ENCODE assay signal across 18 mouse cellular contexts in genomic region chr19:55145136-55145535, GRCm38 (mm10). TPM values are rescaled to one million over a fixed set of nuclear protein-coding genes. Genes with fewer than 3 reads are reported as not detected.
DNase-seq lines count a peak whose midpoint lies in the region; ATAC-seq lines count a peak whose summit lies in the region.
"Had no signal": no experiment of that assay in that cellular context is flagged by ENCODE, and none has a peak within 500 bp of the region (broad histone marks: within the 10 kb centered on the region; RNA-seq: fewer than 3 reads in every experiment).

No protein-coding gene starts in this region.

- H3K4me2 ChIP-seq in kidney, embryonic 15.5 days: no peak overlapping the region
- H3K4me2 ChIP-seq in liver, embryonic 13.5 days: no peak overlapping the region
- H3K4me2 ChIP-seq: stomach, embryonic 15.5 days had no signal

- ATAC-seq in kidney, embryonic 15.5 days (replicated peaks; ENCODE audit: low FRiP score): no peak
- 0 out of 2 replicates have a peak, but pooled peaks have one; percentile 7 for ATAC-seq in liver, embryonic 13.5 days (ENCODE audit: low read depth)
- ATAC-seq: Patski had no signal

- peak; percentile 77 for DNase-seq in kidney, adult 11 months
- DNase-seq in embryonic facial prominence, embryonic 10.5 days (ENCODE audit: low spot score): no peak
- peak; percentile 40 for DNase-seq in kidney, adult 18-20 months
- no peak for DNase-seq in liver, embryonic 13.5 days
- DNase-seq in frontal cortex, postnatal 14 days (ENCODE audit: low spot score in 2 of 2): no peak
- no peak for DNase-seq in left cerebral cortex, adult 11 months (ENCODE audit: low spot score)
- DNase-seq: cerebellum, adult 2 months; gastrocnemius, postnatal 14 days; layer of hippocampus, adult 9-11 months; right cerebral cortex, postnatal 4 days; thymus, postnatal 36 days had no signal

- peaks cover 15% of the 10 kb centered on the region for H3K4me1 ChIP-seq in kidney, embryonic 15.5 days
- peaks cover 63% of the 10 kb centered on the region for H3K4me1 ChIP-seq in embryonic facial prominence, embryonic 10.5 days
- H3K4me1 ChIP-seq in liver, embryonic 13.5 days (replicated peaks): peaks cover 13% of the 10 kb centered on the region; the same call in 1 of the 2 replicates

- H3K36me3 ChIP-seq in kidney, embryonic 15.5 days: no peaks in the 10 kb centered on the region
- H3K36me3 ChIP-seq in embryonic facial prominence, embryonic 10.5 days (replicated peaks): no peaks in the 10 kb centered on the region
- H3K36me3 ChIP-seq in liver, embryonic 13.5 days: no peaks in the 10 kb centered on the region
- H3K36me3 ChIP-seq: stomach, embryonic 15.5 days had no signal

- no peaks in the 10 kb centered on the region for H3K27me3 ChIP-seq in kidney, embryonic 15.5 days
- H3K27me3 ChIP-seq in embryonic facial prominence, embryonic 10.5 days (replicated peaks; ENCODE audit: low read depth, poor library complexity, severe bottlenecking): no peaks in the 10 kb centered on the region
- no peaks in the 10 kb centered on the region for H3K27me3 ChIP-seq in liver, embryonic 13.5 days
- H3K27me3 ChIP-seq: CH12.LX; stomach, embryonic 15.5 days had no signal

- no peak overlapping the region for H3K9ac ChIP-seq in kidney, embryonic 15.5 days
- H3K9ac ChIP-seq in liver, embryonic 13.5 days: no peak overlapping the region
- H3K9ac ChIP-seq: stomach, embryonic 15.5 days had no signal

- WGBS in kidney, embryonic 15.5 days: 72% methylated on average over 2 of the region's 2 CpGs
- 76% methylated on average over 2 of the region's 2 CpGs for WGBS in embryonic facial prominence, embryonic 10.5 days
- 40% methylated on average over 2 of the region's 2 CpGs for WGBS in liver, embryonic 13.5 days (ENCODE audit: insufficient replicate concordance)

- no peak overlapping the region for H3K27ac ChIP-seq in kidney, embryonic 15.5 days
- peak overlapping the region; percentile 89 for H3K27ac ChIP-seq in embryonic facial prominence, embryonic 10.5 days (replicated peaks)
- no peak overlapping the region for H3K27ac ChIP-seq in liver, embryonic 13.5 days
- H3K27ac ChIP-seq: stomach, embryonic 15.5 days had no signal

- no peak overlapping the region for H3K4me3 ChIP-seq in kidney, embryonic 15.5 days (replicated peaks)
- H3K4me3 ChIP-seq in embryonic facial prominence, embryonic 10.5 days: no peak overlapping the region
- no peak overlapping the region for H3K4me3 ChIP-seq in liver, embryonic 13.5 days (replicated peaks)
- H3K4me3 ChIP-seq: erythroblast, embryonic 14.5 days; stomach, embryonic 15.5 days had no signal

- H3K9me3 ChIP-seq in kidney, embryonic 15.5 days (replicated peaks): no peaks in the 10 kb centered on the region
- H3K9me3 ChIP-seq in embryonic facial prominence, embryonic 10.5 days: 0 out of 2 replicates have a peak, but pooled peaks cover 4% of the 10 kb centered on the region
- no peaks in the 10 kb centered on the region for H3K9me3 ChIP-seq in liver, embryonic 13.5 days (replicated peaks)
- H3K9me3 ChIP-seq: stomach, embryonic 15.5 days had no signal

RNA-seq across cellular contexts. Expression of gene Gpam, which starts 18.1 kb away (rescaled TPM):
- 18.1 and 19.0 TPM in 2 replicates for polyA plus RNA-seq in kidney, embryonic 15.5 days (2015; fragmentation: Nextera tagmentation; extraction: Ambion mirVana)
- 18.1 and 20.4 TPM in 2 replicates for polyA plus RNA-seq in embryonic facial prominence, embryonic 10.5 days (2016; fragmentation: Nextera tagmentation; extraction: Ambion mirVana)
- polyA plus RNA-seq in liver, embryonic 13.5 days (2015; fragmentation: Nextera tagmentation; extraction: Ambion mirVana): 16.6 and 21.5 TPM in 2 replicates

RNA-seq across cellular contexts. Expression of gene Tectb, which starts 35.4 kb away (rescaled TPM):
- not detected in 2 replicates for polyA plus RNA-seq in kidney, embryonic 15.5 days (2015; fragmentation: Nextera tagmentation; extraction: Ambion mirVana)
- not detected in 2 replicates for polyA plus RNA-seq in embryonic facial prominence, embryonic 10.5 days (2016; fragmentation: Nextera tagmentation; extraction: Ambion mirVana)
- not detected in 2 replicates for polyA plus RNA-seq in liver, embryonic 13.5 days (2015; fragmentation: Nextera tagmentation; extraction: Ambion mirVana)
- polyA plus RNA-seq: erythroblast, embryonic 14.5 days; heart, embryonic 14.5 days; limb, embryonic 11.5 days; Patski; stomach, embryonic 15.5 days had no signal

Comparison
In these comparisons a context has a peak if more than half of its experiments do, and no peak if none do; other contexts are left out.
1. DNase-seq: peak in kidney, adult 11 months (single experiment) and kidney, adult 18-20 months (single experiment); none in embryonic facial prominence, embryonic 10.5 days (single experiment), liver, embryonic 13.5 days (single experiment), frontal cortex, postnatal 14 days (0 of 2) and left cerebral cortex, adult 11 months (single experiment).